Mouse (Mus musculus) embryonic facial prominence, embryonic 15.5 days (tissue): ENCODE results near the gene Pik3r5. TPM values are rescaled to one million over a fixed set of nuclear protein-coding genes. Genes with fewer than 3 reads are reported as not detected.
A peak's percentile ranks its signal among the peaks of the same experiment; 100 is the strongest.

Experiments used
- ATAC-seq: fragments of 200-750 bp; cut with Nextera tagmentation; 2 replicates; pipeline ENCODE4 v1.8.0; 2017; ENCODE audit warnings: low read depth, moderate TSS enrichment; ENCODE audit not compliant: insufficient number of reproducible peaks, low FRiP score, low TSS enrichment
- H3K27ac ChIP-seq: fragments of 300-500 bp; sonication (generic); replicated peaks from 2 replicates; pipeline ENCODE4 v1.5.1; 2015; ENCODE audit warnings: mild to moderate bottlenecking, inconsistent platforms
- H3K27me3 ChIP-seq: fragments of 300-500 bp; sonication (generic); 2 replicates; pipeline ENCODE4 v1.6.1; 2015; ENCODE audit warnings: inconsistent platforms
- H3K36me3 ChIP-seq: fragments of 300-500 bp; sonication (generic); 2 replicates; pipeline ENCODE4 v1.6.1; 2015; ENCODE audit warnings: mild to moderate bottlenecking, inconsistent platforms
- H3K4me1 ChIP-seq: fragments of 300-500 bp; sonication (generic); 2 replicates; pipeline ENCODE4 v1.6.1; 2015; ENCODE audit warnings: inconsistent platforms
- H3K4me2 ChIP-seq: fragments of 300-500 bp; sonication (generic); replicated peaks from 2 replicates; pipeline ENCODE4 v1.6.1; 2015; ENCODE audit warnings: mild to moderate bottlenecking, inconsistent platforms
- H3K4me3 ChIP-seq: fragments of 300-500 bp; sonication (generic); replicated peaks from 2 replicates; pipeline ENCODE4 v1.5.1; 2015; ENCODE audit warnings: mild to moderate bottlenecking, inconsistent platforms
- H3K9ac ChIP-seq: fragments of 300-500 bp; sonication (generic); 2 replicates; pipeline ENCODE4 v1.6.1; 2015; ENCODE audit warnings: inconsistent platforms
- H3K9me3 ChIP-seq: fragments of 300-500 bp; sonication (generic); replicated peaks from 2 replicates; pipeline ENCODE4 v1.6.1; 2016; ENCODE audit warnings: inconsistent platforms
- WGBS: fragments of 180-500 bp; shearing (Covaris S2); methylation state at CpG from one replicate; pipeline ENCODE4 v1.1.7; 2015; 5-methylcytosine and 5-hydroxymethylcytosine counted together
- polyA plus RNA-seq: library from polyadenylated mRNA; unstranded; fragments of >200 nt; fragmentation: Nextera tagmentation; extraction: Ambion mirVana; gene quantifications from 2 replicates; pipeline ENCODE4 v1.2.1, GENCODE M21; 2015

The Pik3r5 gene
- polyA plus RNA-seq, 1 experiment from 2014 or later, result 1.0 TPM

DNA sequence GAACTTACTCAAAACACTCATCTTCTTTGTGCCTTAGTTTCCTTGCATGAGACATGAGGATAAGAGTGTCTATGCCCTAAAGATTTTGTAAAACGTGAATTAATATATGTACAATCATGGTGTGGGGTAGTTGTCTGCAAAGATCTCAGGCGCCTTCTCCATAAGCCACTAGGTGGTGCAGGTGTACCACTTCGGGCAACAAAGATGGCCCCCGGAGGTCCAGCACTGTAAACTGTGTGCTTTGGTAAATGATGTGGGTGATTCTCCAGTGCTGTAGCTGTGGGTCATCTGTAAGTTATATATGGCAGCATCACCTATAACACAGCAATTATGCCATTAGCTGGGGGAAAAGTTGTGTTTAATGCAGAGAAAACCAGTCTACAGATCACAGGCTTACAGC lies 27.7 kb upstream of the Pik3r5 start:
- no peak overlapping the region for H3K27ac ChIP-seq
- H3K9ac ChIP-seq, result no peak overlapping the region
- no peak overlapping the region for H3K4me3 ChIP-seq
- no peaks in the 10 kb centered on the region for H3K36me3 ChIP-seq
- H3K27me3 ChIP-seq, result peaks cover 29% of the 10 kb centered on the region
- H3K4me1 ChIP-seq, result peaks cover 15% of the 10 kb centered on the region
- 51% methylated on average over 4 of the region's 4 CpGs for WGBS
- no peaks in the 10 kb centered on the region for H3K9me3 ChIP-seq
- no peak for ATAC-seq
- H3K4me2 ChIP-seq, result no peak overlapping the region

GRCm38 (mm10) chr11:68405576-68405975 lies 26.3 kb upstream of the Pik3r5 start:
- Histone ChIP-seq H3K4me2 (no peak overlapping the region), H3K9ac (no peak overlapping the region), H3K27ac (no peak overlapping the region), H3K36me3 (no peaks in the 10 kb centered on the region), H3K4me3 (no peak overlapping the region), H3K4me1 (peaks cover under 1% of the 10 kb centered on the region; the same call in 1 of the 2 replicates), H3K9me3 (no peaks in the 10 kb centered on the region), H3K27me3 (peaks cover 15% of the 10 kb centered on the region)
- ATAC-seq, result no peak
- WGBS, result 66% methylated on average over 8 of the region's 8 CpGs

GRCm38 (mm10) chr11:68407266-68407926 lies 24.5 kb upstream of the Pik3r5 start:
- H3K9ac ChIP-seq, result no peak overlapping the region
- no peak for ATAC-seq
- H3K36me3 ChIP-seq, result no peaks in the 10 kb centered on the region
- no peak overlapping the region for H3K27ac ChIP-seq
- no peak overlapping the region for H3K4me2 ChIP-seq
- WGBS, result 61% methylated on average over 11 of the region's 11 CpGs
- no peak overlapping the region for H3K4me3 ChIP-seq
- no peaks in the 10 kb centered on the region for H3K4me1 ChIP-seq
- H3K27me3 ChIP-seq, result no peaks in the 10 kb centered on the region
- no peaks in the 10 kb centered on the region for H3K9me3 ChIP-seq

DNA sequence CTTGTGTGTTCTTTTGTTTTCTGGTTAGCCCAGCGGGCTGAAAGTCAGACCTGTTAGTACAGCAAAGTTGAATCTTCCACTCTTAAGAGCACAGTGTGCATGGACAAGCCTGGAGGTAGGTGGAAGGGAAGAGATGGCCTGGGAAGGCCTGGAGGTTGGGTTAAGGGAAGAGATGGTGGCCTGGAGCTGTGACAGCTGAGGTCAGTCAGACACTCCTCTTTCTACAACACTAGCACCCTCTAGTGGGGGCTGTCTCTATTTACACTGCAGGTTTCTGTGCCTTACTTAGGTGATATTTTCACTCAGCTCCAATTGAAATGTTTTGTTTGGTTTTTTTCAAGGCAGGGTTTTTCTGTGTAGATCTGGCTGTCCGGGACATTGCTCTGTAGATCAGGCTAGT lies 23.8 kb upstream of the Pik3r5 start:
- H3K4me3 ChIP-seq, result no peak overlapping the region
- no peak for ATAC-seq
- no peaks in the 10 kb centered on the region for H3K36me3 ChIP-seq
- H3K4me1 ChIP-seq, result no peaks in the 10 kb centered on the region
- no peak overlapping the region for H3K9ac ChIP-seq
- H3K27ac ChIP-seq, result no peak overlapping the region
- 51% methylated on average over 2 of the region's 2 CpGs for WGBS
- no peak overlapping the region for H3K4me2 ChIP-seq
- H3K27me3 ChIP-seq, result no peaks in the 10 kb centered on the region
- H3K9me3 ChIP-seq, result 0 out of 2 replicates have a peak, but pooled peaks cover under 1% of the 10 kb centered on the region

- 46% methylated on average over 3 of the region's 3 CpGs for WGBS
- no peaks in the 10 kb centered on the region for H3K27me3 ChIP-seq
- ATAC-seq, result no peak
- H3K36me3 ChIP-seq, result no peaks in the 10 kb centered on the region
- H3K9ac ChIP-seq, result no peak overlapping the region
- 0 out of 2 replicates have a peak, but pooled peaks cover 5% of the 10 kb centered on the region for H3K9me3 ChIP-seq
- no peak overlapping the region for H3K27ac ChIP-seq
- H3K4me3 ChIP-seq, result no peak overlapping the region
- H3K4me1 ChIP-seq, result no peaks in the 10 kb centered on the region
- H3K4me2 ChIP-seq, result no peak overlapping the region
Measured at GRCm38 (mm10) chr11:68417001-68417400, 14.9 kb upstream of the Pik3r5 start.

DNA sequence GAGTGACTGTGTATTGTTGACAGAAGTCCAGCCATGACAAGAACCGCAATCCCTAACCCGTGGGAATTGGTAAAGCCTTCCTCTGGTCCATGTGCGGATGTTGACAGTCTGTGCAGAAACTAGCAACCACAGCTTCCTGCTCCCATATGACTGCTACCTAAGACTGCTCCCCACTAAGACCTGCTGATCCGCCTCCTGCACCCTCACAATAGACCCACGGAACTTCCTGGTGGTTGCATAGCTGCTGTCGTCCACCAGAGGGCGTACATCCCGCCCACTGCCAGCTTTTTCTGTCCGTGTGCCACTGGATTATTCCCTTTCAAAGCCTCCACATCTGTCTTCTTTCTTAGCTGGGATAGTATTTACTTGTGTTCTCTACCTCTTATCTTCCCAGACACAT lies 14.1 kb upstream of the Pik3r5 start:
- H3K9me3 ChIP-seq, result 0 out of 2 replicates have a peak, but pooled peaks cover 5% of the 10 kb centered on the region
- no peak overlapping the region for H3K27ac ChIP-seq
- H3K4me3 ChIP-seq, result no peak overlapping the region
- no peaks in the 10 kb centered on the region; the same call in 1 of the 2 replicates for H3K27me3 ChIP-seq
- no peak overlapping the region for H3K9ac ChIP-seq
- H3K36me3 ChIP-seq, result no peaks in the 10 kb centered on the region
- no peak for ATAC-seq
- 42% methylated on average over 9 of the region's 9 CpGs for WGBS
- H3K4me1 ChIP-seq, result no peaks in the 10 kb centered on the region
- H3K4me2 ChIP-seq, result no peak overlapping the region

GRCm38 (mm10) chr11:68425492-68426315 lies 6.2 kb upstream of the Pik3r5 start:
- H3K9ac ChIP-seq, result no peak overlapping the region
- WGBS, result 24% methylated on average over 8 of the region's 8 CpGs
- no peaks in the 10 kb centered on the region for H3K9me3 ChIP-seq
- no peak overlapping the region for H3K27ac ChIP-seq
- 0 out of 2 replicates have a peak, but pooled peaks cover 1% of the 10 kb centered on the region for H3K4me1 ChIP-seq
- H3K36me3 ChIP-seq, result no peaks in the 10 kb centered on the region
- H3K27me3 ChIP-seq, result peaks cover 3% of the 10 kb centered on the region
- no peak overlapping the region for H3K4me2 ChIP-seq
- no peak for ATAC-seq
- H3K4me3 ChIP-seq, result no peak overlapping the region

- 65% methylated on average over 5 of the region's 5 CpGs for WGBS
- Histone ChIP-seq H3K4me1 (peaks cover 13% of the 10 kb centered on the region), H3K4me2 (no peak overlapping the region), H3K36me3 (no peaks in the 10 kb centered on the region), H3K27me3 (peaks cover 6% of the 10 kb centered on the region), H3K27ac (no peak overlapping the region), H3K9ac (no peak overlapping the region), H3K9me3 (no peaks in the 10 kb centered on the region), H3K4me3 (no peak overlapping the region)
- ATAC-seq, result no peak
Measured at GRCm38 (mm10) chr11:68427083-68427570, 4.8 kb upstream of the Pik3r5 start.

GRCm38 (mm10) chr11:68430662-68431061 lies 1.3 kb upstream of the Pik3r5 start:
- H3K9me3 ChIP-seq, result no peaks in the 10 kb centered on the region
- peaks cover 20% of the 10 kb centered on the region for H3K4me1 ChIP-seq
- no peaks in the 10 kb centered on the region for H3K36me3 ChIP-seq
- H3K27me3 ChIP-seq, result peaks cover 9% of the 10 kb centered on the region
- H3K27ac ChIP-seq, result no peak overlapping the region
- no peak overlapping the region for H3K9ac ChIP-seq
- no peak overlapping the region for H3K4me3 ChIP-seq
- ATAC-seq, result no peak
- H3K4me2 ChIP-seq, result no peak overlapping the region
- WGBS, result 47% methylated on average over 5 of the region's 5 CpGs

- no peaks in the 10 kb centered on the region for H3K36me3 ChIP-seq
- H3K4me2 ChIP-seq, result peak overlapping the region; percentile 74
- no peak overlapping the region for H3K27ac ChIP-seq
- H3K4me3 ChIP-seq, result peak overlapping the region; percentile 48
- 30% methylated on average over 23 of the region's 23 CpGs for WGBS
- no peaks in the 10 kb centered on the region for H3K9me3 ChIP-seq
- H3K4me1 ChIP-seq, result peaks cover 20% of the 10 kb centered on the region
- no peak for ATAC-seq
- peaks cover 9% of the 10 kb centered on the region for H3K27me3 ChIP-seq
- no peak overlapping the region for H3K9ac ChIP-seq
Measured at GRCm38 (mm10) chr11:68432361-68433021, 570 bp downstream of the Pik3r5 start.

DNA sequence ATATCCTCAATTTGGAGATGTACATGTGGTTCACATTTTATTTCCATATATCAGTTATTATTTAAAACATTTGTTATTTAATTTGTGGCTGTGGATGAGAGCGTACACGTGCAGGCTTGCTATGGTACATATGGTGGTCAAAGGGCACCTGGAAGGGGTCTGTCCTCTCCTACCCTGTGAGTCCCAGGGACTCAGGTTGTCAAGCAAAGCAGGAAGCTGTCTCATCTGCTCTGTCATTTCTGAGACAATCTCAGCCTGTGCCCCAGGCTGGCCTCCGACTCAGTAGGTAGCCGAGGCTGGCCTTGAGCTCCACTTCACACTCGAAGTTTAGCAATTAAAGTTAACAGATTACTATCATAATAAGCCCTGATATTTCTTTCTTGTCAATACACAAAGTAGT lies 1.6 kb downstream of the Pik3r5 start:
- H3K36me3 ChIP-seq, result no peaks in the 10 kb centered on the region
- no peak overlapping the region for H3K4me2 ChIP-seq
- no peak overlapping the region for H3K9ac ChIP-seq
- peaks cover 20% of the 10 kb centered on the region for H3K4me1 ChIP-seq
- no peaks in the 10 kb centered on the region for H3K9me3 ChIP-seq
- 66% methylated on average over 5 of the region's 5 CpGs for WGBS
- no peak for ATAC-seq
- no peak overlapping the region for H3K27ac ChIP-seq
- H3K27me3 ChIP-seq, result peaks cover 9% of the 10 kb centered on the region
- no peak overlapping the region for H3K4me3 ChIP-seq
